Mouse (Mus musculus): ENCODE measurements around the gene Slc23a4. TPM values are rescaled to one million over a fixed set of nuclear protein-coding genes. Genes with fewer than 3 reads are reported as not detected.

The Slc23a4 gene
- total RNA-seq, 2 experiments from 2014 or later, result 0.11 to 0.36 TPM

Other genes starting within 250 kb of the Slc23a4 start
- 2.3 and 2.9 TPM in 2 replicates for gene Agbl3, start 208.0 kb downstream of the Slc23a4 start, total RNA-seq (2015)
- 1.1 TPM in 2 replicates for gene Agbl3, start 208.0 kb downstream of the Slc23a4 start, total RNA-seq (2017)
- 3.1 and 5.0 TPM in 2 replicates for gene Tmem140, start 125.3 kb downstream of the Slc23a4 start, total RNA-seq (2015)
- 2.8 and 6.1 TPM in 2 replicates for gene Tmem140, start 125.3 kb downstream of the Slc23a4 start, total RNA-seq (2017)
- 7.5 and 8.1 TPM in 2 replicates for gene Cyren, start 110.3 kb downstream of the Slc23a4 start, total RNA-seq (2015)
- 3.8 and 7.1 TPM in 2 replicates for gene Cyren, start 110.3 kb downstream of the Slc23a4 start, total RNA-seq (2017)
- gene Wdr91, start 77.5 kb downstream of the Slc23a4 start, total RNA-seq (2015), result 4.2 and 7.6 TPM in 2 replicates
- gene Wdr91, start 77.5 kb downstream of the Slc23a4 start, total RNA-seq (2017), result 19.6 and 27.5 TPM in 2 replicates
- not detected in 2 replicates for gene Stra8, start 68.2 kb downstream of the Slc23a4 start, total RNA-seq (2015)
- gene Stra8, start 68.2 kb downstream of the Slc23a4 start, total RNA-seq (2017), result not detected in 2 replicates
- 48.7 and 49.1 TPM in 2 replicates for gene Cnot4, start 145.3 kb upstream of the Slc23a4 start, total RNA-seq (2015)
- gene Cnot4, start 145.3 kb upstream of the Slc23a4 start, total RNA-seq (2017), result 24.1 and 32.4 TPM in 2 replicates
- 42.0 and 42.6 TPM in 2 replicates for gene Nup205, start 189.0 kb upstream of the Slc23a4 start, total RNA-seq (2015)
- gene Nup205, start 189.0 kb upstream of the Slc23a4 start, total RNA-seq (2017), result 43.7 and 48.3 TPM in 2 replicates

All from megakaryocyte, adult 5-6 weeks (primary cell).